Mouse (Mus musculus): ENCODE measurements around the gene Chst8. TPM values are rescaled to one million over a fixed set of nuclear protein-coding genes. Genes with fewer than 3 reads are reported as not detected.

The Chst8 gene
- 9.2 and 12.2 TPM in 2 replicates for polyA plus RNA-seq (2015; fragmentation: Nextera tagmentation; extraction: Ambion mirVana)

- Histone ChIP-seq H3K36me3 (ENCODE audit: control insufficient read depth, insufficient read depth, low read length) (no peaks in the 10 kb centered on the region), H3K4me1 (ENCODE audit: control insufficient read depth, insufficient read depth, low read depth, low read length) (peaks cover 16% of the 10 kb centered on the region), H3K4me3 (ENCODE audit: low read length) (peak within 1 kb of the TSS; percentile 74), H3K27ac (ENCODE audit: low read depth, low read length) (no peak within 1 kb of the TSS), H3K9ac (ENCODE audit: low read depth, low read length) (peak within 1 kb of the TSS; percentile 71), H3K9me3 (ENCODE audit: control insufficient read depth, low read length) (no peaks in the 10 kb centered on the region), H3K27me3 (replicated peaks; ENCODE audit: control insufficient read depth, insufficient read depth, low read length) (peaks cover 10% of the 10 kb centered on the region), H3K4me2 (ENCODE audit: low read length) (peak within 1 kb of the TSS; percentile 97)
- under 1% methylated on average over 48 of the region's 65 CpGs for WGBS
- ATAC-seq, result peak; percentile 85
Measured at GRCm38 (mm10) chr7:34812531-34813111, at the start of gene Chst8. Gene Chst8 (minus strand): TSS chr7:34812711.

GRCm38 (mm10) chr7:34858291-34858690 is 45.8 kb upstream of the Chst8 start:
- H3K4me2 ChIP-seq (ENCODE audit: low read length), result no peak overlapping the region
- H3K27ac ChIP-seq (ENCODE audit: low read depth, low read length), result no peak overlapping the region
- no peaks in the 10 kb centered on the region for H3K4me1 ChIP-seq (ENCODE audit: control insufficient read depth, insufficient read depth, low read depth, low read length)
- no peaks in the 10 kb centered on the region for H3K36me3 ChIP-seq (ENCODE audit: control insufficient read depth, insufficient read depth, low read length)
- H3K9me3 ChIP-seq (ENCODE audit: control insufficient read depth, low read length), result no peaks in the 10 kb centered on the region
- no peak overlapping the region for H3K9ac ChIP-seq (ENCODE audit: low read depth, low read length)
- WGBS, result 35% methylated on average over 2 of the region's 2 CpGs
- ATAC-seq, result no peak
- H3K27me3 ChIP-seq (replicated peaks; ENCODE audit: control insufficient read depth, insufficient read depth, low read length), result no peaks in the 10 kb centered on the region
- no peak overlapping the region for H3K4me3 ChIP-seq (ENCODE audit: low read length)

- Histone ChIP-seq H3K4me1 (ENCODE audit: control insufficient read depth, insufficient read depth, low read depth, low read length) (no peaks in the 10 kb centered on the region), H3K27ac (ENCODE audit: low read depth, low read length) (no peak overlapping the region), H3K4me2 (ENCODE audit: low read length) (no peak overlapping the region), H3K4me3 (ENCODE audit: low read length) (no peak overlapping the region), H3K9me3 (ENCODE audit: control insufficient read depth, low read length) (no peaks in the 10 kb centered on the region), H3K27me3 (replicated peaks; ENCODE audit: control insufficient read depth, insufficient read depth, low read length) (no peaks in the 10 kb centered on the region), H3K9ac (ENCODE audit: low read depth, low read length) (no peak overlapping the region), H3K36me3 (ENCODE audit: control insufficient read depth, insufficient read depth, low read length) (no peaks in the 10 kb centered on the region)
- WGBS, result 88% methylated on average over 6 of the region's 6 CpGs
- no peak for ATAC-seq
Measured at GRCm38 (mm10) chr7:34854781-34855352, 42.4 kb upstream of the Chst8 start.

GRCm38 (mm10) chr7:34853393-34853792 is 40.9 kb upstream of the Chst8 start:
- peaks cover 3% of the 10 kb centered on the region; the same call in 1 of the 2 replicates for H3K9me3 ChIP-seq (ENCODE audit: control insufficient read depth, low read length)
- no peak overlapping the region for H3K27ac ChIP-seq (ENCODE audit: low read depth, low read length)
- H3K27me3 ChIP-seq (replicated peaks; ENCODE audit: control insufficient read depth, insufficient read depth, low read length), result no peaks in the 10 kb centered on the region
- 96% methylated on average over 3 of the region's 3 CpGs for WGBS
- no peaks in the 10 kb centered on the region for H3K36me3 ChIP-seq (ENCODE audit: control insufficient read depth, insufficient read depth, low read length)
- H3K9ac ChIP-seq (ENCODE audit: low read depth, low read length), result no peak overlapping the region
- no peaks in the 10 kb centered on the region for H3K4me1 ChIP-seq (ENCODE audit: control insufficient read depth, insufficient read depth, low read depth, low read length)
- ATAC-seq, result no peak
- no peak overlapping the region for H3K4me3 ChIP-seq (ENCODE audit: low read length)
- no peak overlapping the region for H3K4me2 ChIP-seq (ENCODE audit: low read length)

- WGBS, result 40% methylated on average over 10 of the region's 10 CpGs
- Histone ChIP-seq H3K4me3 (ENCODE audit: low read length) (no peak overlapping the region), H3K36me3 (ENCODE audit: control insufficient read depth, insufficient read depth, low read length) (no peaks in the 10 kb centered on the region), H3K27me3 (replicated peaks; ENCODE audit: control insufficient read depth, insufficient read depth, low read length) (no peaks in the 10 kb centered on the region), H3K9me3 (ENCODE audit: control insufficient read depth, low read length) (peaks cover 3% of the 10 kb centered on the region; the same call in 1 of the 2 replicates), H3K4me1 (ENCODE audit: control insufficient read depth, insufficient read depth, low read depth, low read length) (peaks cover 8% of the 10 kb centered on the region), H3K4me2 (ENCODE audit: low read length) (no peak overlapping the region), H3K9ac (ENCODE audit: low read depth, low read length) (no peak overlapping the region), H3K27ac (ENCODE audit: low read depth, low read length) (no peak overlapping the region)
- ATAC-seq, result no peak
Measured at GRCm38 (mm10) chr7:34849660-34850059, 37.1 kb upstream of the Chst8 start.

GRCm38 (mm10) chr7:34848811-34849210 is 36.3 kb upstream of the Chst8 start:
- peaks cover 3% of the 10 kb centered on the region; the same call in 1 of the 2 replicates for H3K9me3 ChIP-seq (ENCODE audit: control insufficient read depth, low read length)
- no peak for ATAC-seq
- H3K4me3 ChIP-seq (ENCODE audit: low read length), result no peak overlapping the region
- H3K9ac ChIP-seq (ENCODE audit: low read depth, low read length), result no peak overlapping the region
- H3K27me3 ChIP-seq (replicated peaks; ENCODE audit: control insufficient read depth, insufficient read depth, low read length), result no peaks in the 10 kb centered on the region
- no peak overlapping the region for H3K27ac ChIP-seq (ENCODE audit: low read depth, low read length)
- WGBS, result 92% methylated on average over 4 of the region's 4 CpGs
- no peaks in the 10 kb centered on the region for H3K36me3 ChIP-seq (ENCODE audit: control insufficient read depth, insufficient read depth, low read length)
- H3K4me2 ChIP-seq (ENCODE audit: low read length), result no peak overlapping the region
- peaks cover 8% of the 10 kb centered on the region for H3K4me1 ChIP-seq (ENCODE audit: control insufficient read depth, insufficient read depth, low read depth, low read length)

GRCm38 (mm10) chr7:34847900-34848299 is 35.4 kb upstream of the Chst8 start:
- Histone ChIP-seq H3K27me3 (replicated peaks; ENCODE audit: control insufficient read depth, insufficient read depth, low read length) (no peaks in the 10 kb centered on the region), H3K9ac (ENCODE audit: low read depth, low read length) (no peak overlapping the region), H3K4me2 (ENCODE audit: low read length) (no peak overlapping the region), H3K4me3 (ENCODE audit: low read length) (no peak overlapping the region), H3K4me1 (ENCODE audit: control insufficient read depth, insufficient read depth, low read depth, low read length) (peaks cover 8% of the 10 kb centered on the region), H3K36me3 (ENCODE audit: control insufficient read depth, insufficient read depth, low read length) (no peaks in the 10 kb centered on the region), H3K9me3 (ENCODE audit: control insufficient read depth, low read length) (peaks cover 3% of the 10 kb centered on the region; the same call in 1 of the 2 replicates), H3K27ac (ENCODE audit: low read depth, low read length) (no peak overlapping the region)
- WGBS, result 72% methylated on average over 6 of the region's 6 CpGs
- no peak for ATAC-seq

- Histone ChIP-seq H3K9ac (ENCODE audit: low read depth, low read length) (no peak overlapping the region), H3K27me3 (replicated peaks; ENCODE audit: control insufficient read depth, insufficient read depth, low read length) (no peaks in the 10 kb centered on the region), H3K36me3 (ENCODE audit: control insufficient read depth, insufficient read depth, low read length) (no peaks in the 10 kb centered on the region), H3K4me3 (ENCODE audit: low read length) (no peak overlapping the region), H3K4me1 (ENCODE audit: control insufficient read depth, insufficient read depth, low read depth, low read length) (peaks cover 8% of the 10 kb centered on the region), H3K4me2 (ENCODE audit: low read length) (no peak overlapping the region), H3K9me3 (ENCODE audit: control insufficient read depth, low read length) (peaks cover 3% of the 10 kb centered on the region; the same call in 1 of the 2 replicates), H3K27ac (ENCODE audit: low read depth, low read length) (no peak overlapping the region)
- ATAC-seq, result peak; percentile 90
- 22% methylated on average over 5 of the region's 5 CpGs for WGBS
Measured at GRCm38 (mm10) chr7:34847410-34847809, 34.9 kb upstream of the Chst8 start.

- Histone ChIP-seq H3K36me3 (ENCODE audit: control insufficient read depth, insufficient read depth, low read length) (no peaks in the 10 kb centered on the region), H3K9ac (ENCODE audit: low read depth, low read length) (no peak overlapping the region), H3K4me2 (ENCODE audit: low read length) (no peak overlapping the region), H3K27me3 (replicated peaks; ENCODE audit: control insufficient read depth, insufficient read depth, low read length) (no peaks in the 10 kb centered on the region), H3K27ac (ENCODE audit: low read depth, low read length) (no peak overlapping the region), H3K9me3 (ENCODE audit: control insufficient read depth, low read length) (peaks cover 2% of the 10 kb centered on the region; the same call in 1 of the 2 replicates), H3K4me3 (ENCODE audit: low read length) (no peak overlapping the region), H3K4me1 (ENCODE audit: control insufficient read depth, insufficient read depth, low read depth, low read length) (no peaks in the 10 kb centered on the region)
- WGBS, result 85% methylated on average over 4 of the region's 4 CpGs
- ATAC-seq, result no peak
Measured at GRCm38 (mm10) chr7:34838749-34839148, 26.2 kb upstream of the Chst8 start.

Data from hindbrain, embryonic 16.5 days (tissue).